Mouse (Mus musculus): Measurements from ENCODE around the gene Vwa3a. TPM values are rescaled to one million over a fixed set of nuclear protein-coding genes. Genes with fewer than 3 reads are reported as not detected.
"Not testable (repeated sequence)": the region's sequence is repeated elsewhere in the genome, so short reads cannot be mapped to it uniquely, and the experiment has no call there.

Gene Vwa3a
- total RNA-seq (2021): 2.4 and 2.9 TPM in 2 replicates
- long read RNA-seq, partial matches to known transcripts: 0 of 1 reads
- long read RNA-seq, other reads (novel, unspliced or antisense): 1 of 1 reads

- no peak for DNase-seq
Observed at GRCm38 (mm10) chr7:120739018-120739417, at the start of gene Vwa3a. Gene Vwa3a, plus strand, starts transcription at chr7:120739318.

GRCm38 (mm10) chr7:120690634-120691033 is 48.5 kb upstream of the Vwa3a start:
- no peak for DNase-seq

GRCm38 (mm10) chr7:120693831-120694375 is 45.2 kb upstream of the Vwa3a start:
- DNase-seq: no peak

GRCm38 (mm10) chr7:120695196-120695595 is 43.9 kb upstream of the Vwa3a start:
- no peak for DNase-seq

GRCm38 (mm10) chr7:120695641-120696040 is 43.5 kb upstream of the Vwa3a start:
- no peak for DNase-seq

- DNase-seq: no peak
Observed at GRCm38 (mm10) chr7:120696331-120696730, 42.8 kb upstream of the Vwa3a start.

GRCm38 (mm10) chr7:120699586-120699985 is 39.5 kb upstream of the Vwa3a start:
- no peak for DNase-seq

GRCm38 (mm10) chr7:120703888-120704287 is 35.2 kb upstream of the Vwa3a start:
- no peak for DNase-seq

GRCm38 (mm10) chr7:120712071-120712470 is 27.0 kb upstream of the Vwa3a start:
- DNase-seq: no peak

- no peak for DNase-seq
Observed at GRCm38 (mm10) chr7:120713225-120713624, 25.9 kb upstream of the Vwa3a start.

GRCm38 (mm10) chr7:120713951-120714350 is 25.2 kb upstream of the Vwa3a start:
- DNase-seq: not testable (repeated sequence)

GRCm38 (mm10) chr7:120717261-120717660 is 21.9 kb upstream of the Vwa3a start:
- DNase-seq: no peak

GRCm38 (mm10) chr7:120721051-120721450 is 18.1 kb upstream of the Vwa3a start:
- DNase-seq: no peak

GRCm38 (mm10) chr7:120721456-120721855 is 17.7 kb upstream of the Vwa3a start:
- DNase-seq: peak; percentile 50

- no peak for DNase-seq
Observed at GRCm38 (mm10) chr7:120722063-120722462, 17.1 kb upstream of the Vwa3a start.

- DNase-seq: no peak
Observed at GRCm38 (mm10) chr7:120722839-120723278, 16.3 kb upstream of the Vwa3a start.

- DNase-seq: no peak
Observed at GRCm38 (mm10) chr7:120727581-120727980, 11.5 kb upstream of the Vwa3a start.

GRCm38 (mm10) chr7:120729635-120730034 is 9.5 kb upstream of the Vwa3a start:
- no peak for DNase-seq

GRCm38 (mm10) chr7:120732906-120733305 is 6.2 kb upstream of the Vwa3a start:
- DNase-seq: no peak

GRCm38 (mm10) chr7:120739558-120740101 is 512 bp downstream of the Vwa3a start:
- no peak for DNase-seq

- no peak for DNase-seq
Observed at GRCm38 (mm10) chr7:120743366-120744351, 4.5 kb downstream of the Vwa3a start.

- no peak for DNase-seq
Observed at GRCm38 (mm10) chr7:120744606-120745005, 5.5 kb downstream of the Vwa3a start.

- no peak for DNase-seq
Observed at GRCm38 (mm10) chr7:120746029-120746428, 6.9 kb downstream of the Vwa3a start.

Data from adrenal gland, postnatal 25 days (tissue).